Mouse (Mus musculus) lung, adult 2 months (tissue): ENCODE measurements around the gene Nps.

ENCODE experiments used
- CTCF ChIP-seq: fragments of 200-500 bp; IDR thresholded peaks from 2 replicates; pipeline ENCODE4 v1.5.1; 2011; ENCODE audit warnings: mild to moderate bottlenecking, low read length, control low read depth; ENCODE audit not compliant: insufficient read depth
- POLR2A ChIP-seq: fragments of 200-500 bp; IDR thresholded peaks from 2 replicates; pipeline ENCODE4 v1.6.1; 2011; ENCODE audit warnings: low read depth, mild to moderate bottlenecking, control low read depth, low read length, borderline replicate concordance; ENCODE audit errors: extremely low read depth

- no peak for TF ChIP-seq CTCF
- no peak for TF ChIP-seq POLR2A
Measured at GRCm38 (mm10) chr7:135294498-135294897, 36.0 kb downstream of the Nps start.
